Mouse (Mus musculus) liver, postnatal 0 days (tissue): Measurements from ENCODE around the gene Pou5f1.

ENCODE experiments used
- CTCF ChIP-seq: sonication (generic); IDR thresholded peaks from 2 replicates; pipeline ENCODE4 v1.5.1; 2016; ENCODE audit warnings: antibody characterized with exemption, low read depth
- EP300 ChIP-seq: IDR thresholded peaks from 2 replicates; pipeline ENCODE4 v1.6.1; 2016; ENCODE audit warnings: antibody characterized with exemption, low read depth, mild to moderate bottlenecking

- no peak for TF ChIP-seq EP300
- no peak for TF ChIP-seq CTCF
Measured at GRCm38 (mm10) chr17:35554761-35555397, 49.1 kb downstream of the Pou5f1 start.
